In genomic region chr14:77618131-77618805, GRCm38 (mm10) we compare ENCODE assay signal across 14 mouse cellular contexts.
DNase-seq lines count a peak whose midpoint lies in the region; ATAC-seq and TF ChIP-seq lines count a peak whose summit lies in the region.
"Had no signal": no experiment of that assay in that cellular context is flagged by ENCODE, and none has a peak within 500 bp of the region (broad histone marks: within the 10 kb centered on the region; RNA-seq: fewer than 3 reads in every experiment).

No protein-coding gene starts in this region.

- H3K27ac ChIP-seq in kidney, embryonic 16.5 days (ENCODE audit: low read length) = no peak overlapping the region
- 0 out of 2 replicates have a peak overlapping the region, but pooled peaks have one; percentile 40 for H3K27ac ChIP-seq in midbrain, embryonic 15.5 days
- H3K27ac ChIP-seq in midbrain, postnatal 0 days (ENCODE audit: low read depth, low read length) = no peak overlapping the region
- H3K27ac ChIP-seq in stomach, postnatal 0 days (replicated peaks) = no peak overlapping the region
- H3K27ac ChIP-seq: embryonic facial prominence, embryonic 12.5 days; heart, embryonic 10.5 days; hindbrain, embryonic 15.5 days had no signal

- no peak for ATAC-seq in kidney, embryonic 16.5 days (ENCODE audit: low FRiP score, low TSS enrichment)
- no peak for ATAC-seq in midbrain, embryonic 15.5 days (replicated peaks)
- ATAC-seq in midbrain, postnatal 0 days (ENCODE audit: low FRiP score) = no peak
- no peak for ATAC-seq in stomach, postnatal 0 days (ENCODE audit: low FRiP score, low TSS enrichment)
- ATAC-seq: forebrain, embryonic 13.5 days had no signal

- 0 out of 2 replicates have a peak, but pooled peaks cover 7% of the 10 kb centered on the region for H3K4me1 ChIP-seq in kidney, embryonic 16.5 days (ENCODE audit: insufficient read depth, low read length)
- peaks cover 5% of the 10 kb centered on the region; the same call in 1 of the 2 replicates for H3K4me1 ChIP-seq in midbrain, embryonic 15.5 days
- no peaks in the 10 kb centered on the region; the same call in 1 of the 2 replicates for H3K4me1 ChIP-seq in midbrain, postnatal 0 days (ENCODE audit: insufficient read depth, low read length)
- H3K4me1 ChIP-seq in stomach, postnatal 0 days (replicated peaks; ENCODE audit: control insufficient read depth, insufficient read depth) = no peaks in the 10 kb centered on the region

- TF ChIP-seq CTCF in midbrain, postnatal 0 days (IDR thresholded peaks at IDR 0.05) = no peak
- no peak for TF ChIP-seq CTCF in stomach, postnatal 0 days (IDR thresholded peaks at IDR 0.05; ENCODE audit: low read depth)

- H3K9me3 ChIP-seq in kidney, embryonic 16.5 days (ENCODE audit: low read length) = no peaks in the 10 kb centered on the region
- H3K9me3 ChIP-seq in midbrain, embryonic 15.5 days = no peaks in the 10 kb centered on the region
- no peaks in the 10 kb centered on the region for H3K9me3 ChIP-seq in midbrain, postnatal 0 days (ENCODE audit: low read length)
- H3K9me3 ChIP-seq in stomach, postnatal 0 days (ENCODE audit: control insufficient read depth, low read length) = no peaks in the 10 kb centered on the region
- H3K9me3 ChIP-seq: embryonic facial prominence, embryonic 12.5 days; forebrain, embryonic 13.5 days; heart, embryonic 10.5 days; hindbrain, embryonic 15.5 days had no signal

- H3K27me3 ChIP-seq in kidney, embryonic 16.5 days (ENCODE audit: insufficient read depth, low read length) = no peaks in the 10 kb centered on the region
- H3K27me3 ChIP-seq in midbrain, embryonic 15.5 days (replicated peaks) = no peaks in the 10 kb centered on the region
- H3K27me3 ChIP-seq in midbrain, postnatal 0 days (ENCODE audit: insufficient read depth, low read length) = no peaks in the 10 kb centered on the region
- H3K27me3 ChIP-seq in stomach, postnatal 0 days (ENCODE audit: control insufficient read depth, insufficient read depth, low read length) = no peaks in the 10 kb centered on the region
- H3K27me3 ChIP-seq: embryonic facial prominence, embryonic 12.5 days; forebrain, embryonic 13.5 days; hindbrain, embryonic 15.5 days had no signal

- peak; percentile 23 for DNase-seq in kidney, adult 18-20 months
- no peak for DNase-seq in midbrain, postnatal 0 days (ENCODE audit: low spot score)
- DNase-seq in adrenal gland, postnatal 14 days = peak; percentile 59
- DNase-seq in stomach, postnatal 0 days (ENCODE audit: low spot score) = no peak
- no peak for DNase-seq in left cerebral cortex, adult 11 months (ENCODE audit: low spot score)
- DNase-seq: cerebellum, postnatal 14 days; lung, postnatal 14 days had no signal

- H3K36me3 ChIP-seq in kidney, embryonic 16.5 days (ENCODE audit: insufficient read depth, low read length) = no peaks in the 10 kb centered on the region
- H3K36me3 ChIP-seq in midbrain, embryonic 15.5 days (replicated peaks) = no peaks in the 10 kb centered on the region
- H3K36me3 ChIP-seq in midbrain, postnatal 0 days (ENCODE audit: insufficient read depth, low read length) = no peaks in the 10 kb centered on the region
- H3K36me3 ChIP-seq in stomach, postnatal 0 days (ENCODE audit: control insufficient read depth, insufficient read depth, low read length) = no peaks in the 10 kb centered on the region
- H3K36me3 ChIP-seq: embryonic facial prominence, embryonic 12.5 days; heart, embryonic 10.5 days; hindbrain, embryonic 15.5 days had no signal

- H3K4me2 ChIP-seq in kidney, embryonic 16.5 days (replicated peaks; ENCODE audit: low read depth, low read length) = no peak overlapping the region
- no peak overlapping the region for H3K4me2 ChIP-seq in midbrain, embryonic 15.5 days
- H3K4me2 ChIP-seq in midbrain, postnatal 0 days (ENCODE audit: low read depth, low read length, poor library complexity, severe bottlenecking) = no peak overlapping the region
- peak overlapping the region; percentile 11; the same call in 1 of the 2 replicates for H3K4me2 ChIP-seq in stomach, postnatal 0 days (replicated peaks; ENCODE audit: low read depth)
- H3K4me2 ChIP-seq: embryonic facial prominence, embryonic 12.5 days; forebrain, embryonic 13.5 days; hindbrain, embryonic 15.5 days; liver, embryonic 11.5 days had no signal

- TF ChIP-seq EP300 in stomach, postnatal 0 days (optimal IDR thresholded peaks at IDR 0.05) = no peak

- no peak overlapping the region for H3K9ac ChIP-seq in kidney, embryonic 16.5 days (replicated peaks; ENCODE audit: low read length)
- H3K9ac ChIP-seq in midbrain, embryonic 15.5 days = no peak overlapping the region
- H3K9ac ChIP-seq in midbrain, postnatal 0 days (replicated peaks; ENCODE audit: low read length, poor library complexity, severe bottlenecking) = no peak overlapping the region
- no peak overlapping the region for H3K9ac ChIP-seq in stomach, postnatal 0 days (ENCODE audit: low read length)
- H3K9ac ChIP-seq: embryonic facial prominence, embryonic 12.5 days; forebrain, embryonic 13.5 days; hindbrain, embryonic 15.5 days had no signal

- no peak overlapping the region for H3K4me3 ChIP-seq in kidney, embryonic 16.5 days (ENCODE audit: low read length)
- H3K4me3 ChIP-seq in midbrain, embryonic 15.5 days = no peak overlapping the region
- no peak overlapping the region for H3K4me3 ChIP-seq in midbrain, postnatal 0 days (ENCODE audit: low read depth, low read length)
- no peak overlapping the region for H3K4me3 ChIP-seq in stomach, postnatal 0 days (ENCODE audit: low read depth, low read length)
- H3K4me3 ChIP-seq: embryonic facial prominence, embryonic 12.5 days; forebrain, embryonic 13.5 days; heart, embryonic 10.5 days; hindbrain, embryonic 15.5 days had no signal

- WGBS in kidney, embryonic 16.5 days = 54% methylated on average over 13 of the region's 13 CpGs
- WGBS in midbrain, embryonic 15.5 days = 71% methylated on average over 13 of the region's 13 CpGs
- WGBS in midbrain, postnatal 0 days = 75% methylated on average over 13 of the region's 13 CpGs
- 46% methylated on average over 13 of the region's 13 CpGs for WGBS in stomach, postnatal 0 days

Comparison
In these comparisons a context has a peak if more than half of its experiments do, and no peak if none do; other contexts are left out.
1. DNase-seq: peak in kidney, adult 18-20 months (single experiment) and adrenal gland, postnatal 14 days (single experiment); none in midbrain, postnatal 0 days (single experiment), stomach, postnatal 0 days (single experiment) and left cerebral cortex, adult 11 months (single experiment).